Mouse (Mus musculus) CH12.LX (cell line): ENCODE results near the gene Kcne4. TPM values are rescaled to one million over a fixed set of nuclear protein-coding genes. Genes with fewer than 3 reads are reported as not detected.

ENCODE experiments used
- DNase-seq: peaks from one replicate; pipeline ENCODE4 v3.0.0-alpha.2; 2013; ENCODE audit errors: extremely low read depth
- H3K27ac ChIP-seq: 2 replicates; pipeline ENCODE4 v1.5.1; 2012; ENCODE audit warnings: low read depth, mild to moderate bottlenecking, control low read depth, moderate library complexity; ENCODE audit not compliant: insufficient read depth
- H3K27me3 ChIP-seq: replicated peaks from 2 replicates; pipeline ENCODE3; 2012; ENCODE audit warnings: inconsistent platforms
- H3K36me3 ChIP-seq, 2 experiments: replicated peaks in 1 of 2; 2 replicates each; pipeline versions ENCODE3 to v1.6.1; 2012; ENCODE audit warnings: inconsistent platforms in 1 of 2, low read length in 1 of 2, mild to moderate bottlenecking in 1 of 2, mixed read lengths in 1 of 2, moderate library complexity in 1 of 2; ENCODE audit not compliant: control insufficient read depth in 1 of 2, insufficient read depth in 1 of 2
- H3K4me1 ChIP-seq, 2 experiments: 2 replicates each; pipeline ENCODE4 v1.6.1; 2012; ENCODE audit warnings: inconsistent platforms in 1 of 2, moderate library complexity in 1 of 2; ENCODE audit not compliant: insufficient read depth in 2 of 2, control insufficient read depth in 1 of 2
- H3K4me2 ChIP-seq: 2 replicates; pipeline ENCODE4 v1.6.1; 2012; ENCODE audit warnings: low read depth, mild to moderate bottlenecking, control low read depth; ENCODE audit not compliant: poor library complexity, insufficient read depth, severe bottlenecking
- H3K4me3 ChIP-seq, 3 experiments: fragments of 150-350 bp in 1 of 3; sonication (generic) in 1 of 3; replicated peaks in 1 of 3; 2 replicates each; pipeline versions ENCODE3 to v1.5.1; 2011 to 2012; ENCODE audit warnings: low read depth in 2 of 3, low read length in 2 of 3, mild to moderate bottlenecking in 2 of 3, moderate library complexity in 2 of 3, control low read depth in 1 of 3, improper control_type of control experiment in 1 of 3, inconsistent platforms in 1 of 3, mixed read lengths in 1 of 3; ENCODE audit not compliant: poor library complexity in 1 of 3
- H3K79me2 ChIP-seq: replicated peaks from 2 replicates; pipeline ENCODE4 v1.6.1; 2012; ENCODE audit warnings: mild to moderate bottlenecking, moderate library complexity; ENCODE audit not compliant: control insufficient read depth, poor library complexity, insufficient read depth, severe bottlenecking; ENCODE audit errors: extremely low read depth
- H3K9ac ChIP-seq: 2 replicates; pipeline ENCODE4 v1.6.1; 2012; ENCODE audit warnings: low read depth, mild to moderate bottlenecking, control low read depth, moderate library complexity; ENCODE audit not compliant: insufficient read depth
- H3K9me3 ChIP-seq: replicated peaks from 2 replicates; pipeline ENCODE3; 2012; ENCODE audit warnings: low read length, inconsistent platforms, mixed read lengths
- CHD2 ChIP-seq: IDR thresholded peaks from 2 replicates; pipeline ENCODE4 v1.6.1; 2011; ENCODE audit warnings: low read length, improper control_type of control experiment
- CTCF ChIP-seq, 2 experiments: IDR thresholded peaks in 1 of 2; conservative IDR thresholded peaks in 1 of 2; 2 replicates each; pipeline ENCODE4 v1.5.1; 2011 to 2012; ENCODE audit warnings: low read depth in 2 of 2, low read length in 2 of 2, improper control_type of control experiment in 1 of 2, inconsistent platforms in 1 of 2, mild to moderate bottlenecking in 1 of 2, moderate library complexity in 1 of 2
- E2F4 ChIP-seq: IDR thresholded peaks from 2 replicates; pipeline ENCODE4 v1.6.1; 2011; ENCODE audit warnings: low read depth, low read length, improper control_type of control experiment; ENCODE audit not compliant: insufficient replicate concordance
- ELF1 ChIP-seq: IDR thresholded peaks from 2 replicates; pipeline ENCODE4 v1.6.1; 2014; ENCODE audit warnings: low read depth, mild to moderate bottlenecking, inconsistent platforms, low read length, improper control_type of control experiment
- EP300 ChIP-seq: IDR thresholded peaks from 2 replicates; pipeline ENCODE4 v1.6.1; 2011; ENCODE audit warnings: low read length, improper control_type of control experiment
- GABPA ChIP-seq: IDR thresholded peaks from 2 replicates; pipeline ENCODE4 v1.6.1; 2012; ENCODE audit warnings: low read depth, low read length, improper control_type of control experiment, inconsistent platforms; ENCODE audit not compliant: insufficient replicate concordance
- IRF4 ChIP-seq: IDR thresholded peaks from 2 replicates; pipeline ENCODE4 v1.6.1; 2014; ENCODE audit warnings: low read depth, mild to moderate bottlenecking, inconsistent platforms, low read length, improper control_type of control experiment
- KAT2A ChIP-seq: IDR thresholded peaks from 2 replicates; pipeline ENCODE4 v1.6.1; 2012; ENCODE audit warnings: low read length, improper control_type of control experiment, inconsistent platforms; ENCODE audit not compliant: insufficient replicate concordance
- MAX ChIP-seq: IDR thresholded peaks from 2 replicates; pipeline ENCODE4 v1.6.1; 2011; ENCODE audit warnings: low read length, improper control_type of control experiment
- MAZ ChIP-seq: IDR thresholded peaks from 2 replicates; pipeline ENCODE4 v1.6.1; 2012; ENCODE audit warnings: low read depth, mild to moderate bottlenecking, inconsistent platforms, low read length, improper control_type of control experiment, moderate library complexity
- MXI1 ChIP-seq: IDR thresholded peaks from 2 replicates; pipeline ENCODE4 v1.6.1; 2011; ENCODE audit warnings: mild to moderate bottlenecking, low read depth, low read length, improper control_type of control experiment
- NELFE ChIP-seq: IDR thresholded peaks from 2 replicates; pipeline ENCODE4 v1.6.1; 2011; ENCODE audit warnings: low read depth, low read length, improper control_type of control experiment
- NRF1 ChIP-seq: IDR thresholded peaks from 2 replicates; pipeline ENCODE4 v1.6.1; 2014; ENCODE audit warnings: low read depth, mild to moderate bottlenecking, inconsistent platforms, low read length, improper control_type of control experiment, moderate library complexity
- RAD21 ChIP-seq: IDR thresholded peaks from 2 replicates; pipeline ENCODE4 v1.6.1; 2011; ENCODE audit warnings: low read depth, mild to moderate bottlenecking, low read length, improper control_type of control experiment, moderate library complexity
- RCOR1 ChIP-seq: conservative IDR thresholded peaks from 2 replicates; pipeline ENCODE4 v1.6.1; 2012; ENCODE audit warnings: low read depth, mild to moderate bottlenecking, inconsistent platforms, low read length, improper control_type of control experiment
- SMC3 ChIP-seq: IDR thresholded peaks from 2 replicates; pipeline ENCODE4 v1.6.1; 2011; ENCODE audit warnings: low read depth, low read length, improper control_type of control experiment
- TBP ChIP-seq: conservative IDR thresholded peaks from 2 replicates; pipeline ENCODE4 v1.6.1; 2011; ENCODE audit warnings: low read depth, low read length, improper control_type of control experiment
- TCF12 ChIP-seq: IDR thresholded peaks from 2 replicates; pipeline ENCODE4 v1.6.1; 2014; ENCODE audit warnings: low read depth, mild to moderate bottlenecking, inconsistent platforms, low read length, improper control_type of control experiment
- UBTF ChIP-seq: IDR thresholded peaks from 2 replicates; pipeline ENCODE4 v1.6.1; 2012; ENCODE audit warnings: low read depth, mild to moderate bottlenecking, inconsistent platforms, low read length, improper control_type of control experiment, moderate library complexity
- USF1 ChIP-seq: IDR thresholded peaks from 2 replicates; pipeline ENCODE4 v1.6.1; 2014; ENCODE audit warnings: low read depth, mild to moderate bottlenecking, inconsistent platforms, low read length, improper control_type of control experiment
- USF2 ChIP-seq: conservative IDR thresholded peaks from 2 replicates; pipeline ENCODE4 v1.6.1; 2011; ENCODE audit warnings: low read depth, low read length, improper control_type of control experiment
- ZC3H11A ChIP-seq: IDR thresholded peaks from 2 replicates; pipeline ENCODE4 v1.6.1; 2012; ENCODE audit warnings: low read depth, mild to moderate bottlenecking, inconsistent platforms, low read length, improper control_type of control experiment
- ZMIZ1 ChIP-seq: IDR thresholded peaks from 2 replicates; pipeline ENCODE4 v1.6.1; 2012; ENCODE audit warnings: low read depth, mild to moderate bottlenecking, inconsistent platforms, low read length, improper control_type of control experiment
- ZNF384 ChIP-seq: IDR thresholded peaks from 2 replicates; pipeline ENCODE4 v1.6.1; 2012; ENCODE audit warnings: low read depth, low read length, improper control_type of control experiment, inconsistent platforms
- dilution Hi-C: fragments of 300-500 bp; cut with MboI; formaldehyde crosslinking; loops from 2 replicates; pipeline ENCODE4 v1.14.3; 2020; ENCODE audit warnings: low sequenced_read_pairs; ENCODE audit not compliant: extremely low pct_unique_long_range_greater_than_20kb, extremely low pct_ligation_motif_present
- in situ Hi-C: fragments of 300-500 bp; cut with MboI; formaldehyde crosslinking; loops from 3 replicates; pipeline ENCODE4 v1.14.3; 2019; ENCODE audit warnings: low sequenced_read_pairs, low pct_ligation_motif_present, low pct_unique_long_range_greater_than_20kb, mixed read lengths
- polyA plus RNA-seq: library from polyadenylated mRNA; unstranded; fragments of >175 nt; gene quantifications from 2 replicates; pipeline ENCODE4 v1.2.1, GENCODE M21; 2012; ENCODE audit warnings: low read depth; ENCODE audit not compliant: insufficient read length
- total RNA-seq, 2 experiments: library from RNA; depleted of rRNA; stranded (reverse); fragments of 300-350 nt in 1 of 2; fragments of >200 nt in 1 of 2; gene quantifications; 2 replicates each; pipeline ENCODE4 v1.2.3; 2012 to 2014

Kcne4 gene
- total and polyA plus RNA-seq, 3 experiments, result not detected

- Histone ChIP-seq H3K79me2 (no peaks in the 10 kb centered on the region), H3K27me3 (no peaks in the 10 kb centered on the region), H3K9me3 (no peaks in the 10 kb centered on the region), H3K4me3 (no peak overlapping the region), H3K4me2 (no peak overlapping the region), H3K9ac (no peak overlapping the region)
- dilution Hi-C loops, result no loop called here
- TF ChIP-seq ZMIZ1 (no peak), MAX (no peak), CHD2 (no peak), TCF12 (no peak), CTCF (conservative IDR thresholded peaks at IDR 0.05 in 1 of 2, IDR thresholded peaks at IDR 0.05 in 1 of 2; ENCODE audit: low read depth in 2 of 2, low read length in 2 of 2) (no peak), USF1 (no peak), KAT2A (no peak), IRF4 (no peak), EP300 (no peak), MAZ (no peak), UBTF (no peak), RCOR1 (no peak)
- TF ChIP-seq, all 38 proteins: peak for 0
- Histone ChIP-seq H3K27ac (no peak overlapping the region), H3K4me1 (peaks cover 0 to 4% of the 10 kb centered on the region in 2 experiments; a peak in 1 of 4 replicates), H3K36me3 (no peaks in the 10 kb centered on the region)
- in situ Hi-C loops, result no loop called here
- DNase-seq, result no peak
Measured at GRCm38 (mm10) chr1:78845661-78846060, 29.1 kb downstream of the Kcne4 start.

- TF ChIP-seq CTCF (conservative IDR thresholded peaks at IDR 0.05 in 1 of 2, IDR thresholded peaks at IDR 0.05 in 1 of 2; ENCODE audit: low read depth in 2 of 2, low read length in 2 of 2) (peak; percentile 21 to 67; a peak in 3 of 4 replicates), NELFE (no peak), SMC3 (peak; percentile 36), MXI1 (no peak), CHD2 (no peak), GABPA (no peak), NRF1 (no peak), RAD21 (peak; percentile 31), E2F4 (no peak), ZNF384 (no peak), ZC3H11A (no peak), TBP (no peak), MAZ (no peak), USF2 (no peak), ELF1 (no peak)
- TF ChIP-seq, all 38 proteins: peak for 3
- H3K9ac ChIP-seq, result no peak overlapping the region
- H3K79me2 ChIP-seq, result no peaks in the 10 kb centered on the region
- in situ Hi-C loops (no loop called here), dilution Hi-C loops (no loop called here)
- H3K27ac ChIP-seq, result no peak overlapping the region
- H3K4me2 ChIP-seq, result no peak overlapping the region
- DNase-seq, result peak; percentile 66
- H3K9me3 ChIP-seq, result no peaks in the 10 kb centered on the region
- no peaks in the 10 kb centered on the region for H3K36me3 ChIP-seq
- H3K27me3 ChIP-seq, result no peaks in the 10 kb centered on the region
- H3K4me1 ChIP-seq, result peaks cover 0 to 4% of the 10 kb centered on the region in 2 experiments; a peak in 1 of 4 replicates
- no peak overlapping the region for H3K4me3 ChIP-seq
Measured at GRCm38 (mm10) chr1:78846471-78846870, 29.9 kb downstream of the Kcne4 start.
